Mouse (Mus musculus): ENCODE results near the gene Pik3r1. TPM values are rescaled to one million over a fixed set of nuclear protein-coding genes. Genes with fewer than 3 reads are reported as not detected.

Pik3r1 gene
- polyA plus RNA-seq, 1 experiment from 2014 or later = 14.4 TPM

GRCm38 (mm10) chr13:101712099-101712498 is 55.9 kb downstream of the Pik3r1 start:
- H3K4me3 ChIP-seq = no peak overlapping the region
- no peaks in the 10 kb centered on the region for H3K27me3 ChIP-seq (ENCODE audit: insufficient read depth, poor library complexity, severe bottlenecking)
- WGBS = 88% methylated on average over 9 of the region's 9 CpGs
- no peaks in the 10 kb centered on the region for H3K4me1 ChIP-seq
- no peak overlapping the region for H3K27ac ChIP-seq
- H3K9me3 ChIP-seq = no peaks in the 10 kb centered on the region
- H3K36me3 ChIP-seq = peaks cover 14% of the 10 kb centered on the region
- DNase-seq (ENCODE audit: low spot score) = no peak

- Histone ChIP-seq H3K27me3 (ENCODE audit: insufficient read depth, poor library complexity, severe bottlenecking) (no peaks in the 10 kb centered on the region), H3K36me3 (peaks cover 17% of the 10 kb centered on the region), H3K9me3 (no peaks in the 10 kb centered on the region), H3K4me3 (no peak overlapping the region), H3K27ac (no peak overlapping the region), H3K4me1 (no peaks in the 10 kb centered on the region)
- DNase-seq (ENCODE audit: low spot score) = no peak
- 93% methylated on average over 2 of the region's 2 CpGs for WGBS
These were observed 56.7 kb downstream of the Pik3r1 start for GRCm38 (mm10) chr13:101711301-101711700.

GRCm38 (mm10) chr13:101709788-101710187 is 58.2 kb downstream of the Pik3r1 start:
- Histone ChIP-seq H3K9me3 (no peaks in the 10 kb centered on the region), H3K4me3 (no peak overlapping the region), H3K36me3 (peaks cover 22% of the 10 kb centered on the region), H3K27ac (no peak overlapping the region), H3K27me3 (ENCODE audit: insufficient read depth, poor library complexity, severe bottlenecking) (no peaks in the 10 kb centered on the region), H3K4me1 (no peaks in the 10 kb centered on the region)
- DNase-seq (ENCODE audit: low spot score) = no peak
- WGBS = 85% methylated on average over 3 of the region's 3 CpGs

- H3K36me3 ChIP-seq = peaks cover 28% of the 10 kb centered on the region
- no peaks in the 10 kb centered on the region for H3K4me1 ChIP-seq
- no peak overlapping the region for H3K4me3 ChIP-seq
- DNase-seq (ENCODE audit: low spot score) = no peak
- no peaks in the 10 kb centered on the region for H3K27me3 ChIP-seq (ENCODE audit: insufficient read depth, poor library complexity, severe bottlenecking)
- H3K9me3 ChIP-seq = no peaks in the 10 kb centered on the region
- 93% methylated on average over 9 of the region's 9 CpGs for WGBS
- no peak overlapping the region for H3K27ac ChIP-seq
These were observed 60.8 kb downstream of the Pik3r1 start for GRCm38 (mm10) chr13:101707226-101707625.

- WGBS = 83% methylated on average over 7 of the region's 7 CpGs
- no peak for DNase-seq (ENCODE audit: low spot score)
- no peaks in the 10 kb centered on the region for H3K9me3 ChIP-seq
- no peak overlapping the region for H3K27ac ChIP-seq
- no peak overlapping the region for H3K4me3 ChIP-seq
- peaks cover 34% of the 10 kb centered on the region for H3K36me3 ChIP-seq
- no peaks in the 10 kb centered on the region for H3K27me3 ChIP-seq (ENCODE audit: insufficient read depth, poor library complexity, severe bottlenecking)
- H3K4me1 ChIP-seq = no peaks in the 10 kb centered on the region
These were observed 61.6 kb downstream of the Pik3r1 start for GRCm38 (mm10) chr13:101706426-101706825.

GRCm38 (mm10) chr13:101702096-101702775 is 65.8 kb downstream of the Pik3r1 start:
- Histone ChIP-seq H3K27me3 (ENCODE audit: insufficient read depth, poor library complexity, severe bottlenecking) (no peaks in the 10 kb centered on the region), H3K4me1 (no peaks in the 10 kb centered on the region), H3K9me3 (no peaks in the 10 kb centered on the region), H3K36me3 (peaks cover 40% of the 10 kb centered on the region), H3K27ac (no peak overlapping the region), H3K4me3 (no peak overlapping the region)
- DNase-seq (ENCODE audit: low spot score) = no peak
- 84% methylated on average over 14 of the region's 14 CpGs for WGBS

GRCm38 (mm10) chr13:101701632-101702031 is 66.4 kb downstream of the Pik3r1 start:
- H3K36me3 ChIP-seq = peaks cover 36% of the 10 kb centered on the region
- H3K4me3 ChIP-seq = no peak overlapping the region
- no peaks in the 10 kb centered on the region for H3K9me3 ChIP-seq
- no peak for DNase-seq (ENCODE audit: low spot score)
- H3K27me3 ChIP-seq (ENCODE audit: insufficient read depth, poor library complexity, severe bottlenecking) = no peaks in the 10 kb centered on the region
- WGBS = 90% methylated on average over 8 of the region's 8 CpGs
- no peaks in the 10 kb centered on the region for H3K4me1 ChIP-seq
- H3K27ac ChIP-seq = no peak overlapping the region

GRCm38 (mm10) chr13:101699742-101700141 is 68.3 kb downstream of the Pik3r1 start:
- peaks cover 31% of the 10 kb centered on the region for H3K36me3 ChIP-seq

GRCm38 (mm10) chr13:101697966-101698365 is 70.1 kb downstream of the Pik3r1 start:
- Histone ChIP-seq H3K27ac (no peak overlapping the region), H3K4me3 (no peak overlapping the region), H3K36me3 (peaks cover 31% of the 10 kb centered on the region), H3K9me3 (no peaks in the 10 kb centered on the region), H3K27me3 (ENCODE audit: insufficient read depth, poor library complexity, severe bottlenecking) (no peaks in the 10 kb centered on the region), H3K4me1 (peaks cover 20% of the 10 kb centered on the region)
- whole genome bisulfite sequencing = 72% methylated on average over 5 of the region's 5 CpGs
- DNase-seq (ENCODE audit: low spot score) = no peak

More at GRCm38 (mm10) chr13:101699742-101700141, 68.3 kb downstream of the Pik3r1 start:
- no peak for DNase-seq (ENCODE audit: low spot score)
- Histone ChIP-seq H3K4me1 (peaks cover 7% of the 10 kb centered on the region), H3K27ac (no peak overlapping the region), H3K9me3 (no peaks in the 10 kb centered on the region), H3K27me3 (ENCODE audit: insufficient read depth, poor library complexity, severe bottlenecking) (no peaks in the 10 kb centered on the region), H3K4me3 (no peak overlapping the region)
- 88% methylated on average over 5 of the region's 5 CpGs for whole genome bisulfite sequencing

- Histone ChIP-seq H3K4me3 (no peak overlapping the region), H3K9me3 (no peaks in the 10 kb centered on the region), H3K27me3 (ENCODE audit: insufficient read depth, poor library complexity, severe bottlenecking) (no peaks in the 10 kb centered on the region), H3K27ac (no peak overlapping the region), H3K36me3 (peaks cover 27% of the 10 kb centered on the region), H3K4me1 (peaks cover 25% of the 10 kb centered on the region)
- DNase-seq (ENCODE audit: low spot score) = no peak
- 71% methylated on average over 5 of the region's 5 CpGs for WGBS
These were observed 70.6 kb downstream of the Pik3r1 start for GRCm38 (mm10) chr13:101697461-101697860.

GRCm38 (mm10) chr13:101696827-101697226 is 71.2 kb downstream of the Pik3r1 start:
- H3K4me1 ChIP-seq = peaks cover 28% of the 10 kb centered on the region
- H3K36me3 ChIP-seq = peaks cover 23% of the 10 kb centered on the region; the same call in 1 of the 2 replicates
- no peaks in the 10 kb centered on the region for H3K9me3 ChIP-seq
- DNase-seq (ENCODE audit: low spot score) = no peak
- H3K27ac ChIP-seq = no peak overlapping the region
- H3K4me3 ChIP-seq = no peak overlapping the region
- H3K27me3 ChIP-seq (ENCODE audit: insufficient read depth, poor library complexity, severe bottlenecking) = no peaks in the 10 kb centered on the region
- WGBS = 68% methylated on average over 7 of the region's 7 CpGs

GRCm38 (mm10) chr13:101696316-101696715 is 71.7 kb downstream of the Pik3r1 start:
- Histone ChIP-seq H3K27me3 (ENCODE audit: insufficient read depth, poor library complexity, severe bottlenecking) (no peaks in the 10 kb centered on the region), H3K4me3 (no peak overlapping the region), H3K4me1 (peaks cover 33% of the 10 kb centered on the region), H3K9me3 (no peaks in the 10 kb centered on the region), H3K36me3 (peaks cover 18% of the 10 kb centered on the region; the same call in 1 of the 2 replicates), H3K27ac (no peak overlapping the region)
- WGBS = 59% methylated on average over 3 of the region's 3 CpGs
- DNase-seq (ENCODE audit: low spot score) = no peak

- Histone ChIP-seq H3K9me3 (no peaks in the 10 kb centered on the region), H3K4me3 (no peak overlapping the region), H3K27me3 (ENCODE audit: insufficient read depth, poor library complexity, severe bottlenecking) (no peaks in the 10 kb centered on the region), H3K4me1 (peaks cover 37% of the 10 kb centered on the region), H3K27ac (no peak overlapping the region), H3K36me3 (peaks cover 15% of the 10 kb centered on the region; the same call in 1 of the 2 replicates)
- peak; percentile 88 for DNase-seq (ENCODE audit: low spot score)
- WGBS = 5% methylated on average over 7 of the region's 7 CpGs
These were observed 72.1 kb downstream of the Pik3r1 start for GRCm38 (mm10) chr13:101695876-101696275.
